Mouse (Mus musculus): Measurements from ENCODE around the gene Herpud1.

The Herpud1 gene

DNA sequence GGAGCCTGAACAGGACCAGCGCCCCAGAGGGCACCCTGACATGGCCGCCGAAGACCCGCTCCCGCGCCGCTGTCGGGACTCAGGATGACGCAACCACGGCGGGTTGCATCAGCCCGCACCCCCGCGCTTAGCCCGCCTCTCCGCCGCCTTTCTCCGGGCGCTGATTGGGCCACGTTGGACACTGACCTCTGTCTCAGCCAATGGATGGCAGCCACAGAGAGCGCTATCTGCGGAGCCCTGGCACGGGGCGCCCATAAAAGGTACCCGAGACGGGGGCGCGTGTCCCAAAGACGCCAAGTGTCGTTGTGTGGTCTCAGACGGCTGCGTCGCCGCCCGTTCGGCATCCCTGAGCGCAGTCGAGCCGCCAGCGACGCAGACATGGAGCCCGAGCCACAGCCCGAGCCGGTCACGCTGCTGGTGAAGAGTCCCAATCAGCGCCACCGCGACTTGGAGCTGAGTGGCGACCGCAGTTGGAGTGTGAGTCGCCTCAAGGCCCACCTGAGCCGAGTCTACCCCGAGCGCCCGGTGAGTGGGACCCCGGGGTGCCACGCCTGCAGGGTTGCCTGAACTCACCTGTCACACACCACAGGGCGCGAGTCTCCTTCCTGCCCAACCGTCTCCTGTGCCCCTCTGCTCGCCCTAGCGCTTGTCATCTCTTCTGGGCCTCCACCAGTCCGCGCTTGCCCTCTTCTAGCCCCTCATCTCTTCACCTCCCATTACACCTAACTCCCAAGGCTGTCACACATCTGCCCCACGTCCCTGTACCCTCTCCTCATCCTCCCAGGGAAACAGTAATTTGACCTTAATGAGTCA is at the start of gene Herpud1:
TSS of gene Herpud1 (plus strand) at position 225 of the 813 bp plus-strand sequence.
- peak; percentile 99 for DNase-seq

- no peak for DNase-seq
Measured at GRCm38 (mm10) chr8:94337559-94337958, 48.7 kb upstream of the Herpud1 start.

DNA sequence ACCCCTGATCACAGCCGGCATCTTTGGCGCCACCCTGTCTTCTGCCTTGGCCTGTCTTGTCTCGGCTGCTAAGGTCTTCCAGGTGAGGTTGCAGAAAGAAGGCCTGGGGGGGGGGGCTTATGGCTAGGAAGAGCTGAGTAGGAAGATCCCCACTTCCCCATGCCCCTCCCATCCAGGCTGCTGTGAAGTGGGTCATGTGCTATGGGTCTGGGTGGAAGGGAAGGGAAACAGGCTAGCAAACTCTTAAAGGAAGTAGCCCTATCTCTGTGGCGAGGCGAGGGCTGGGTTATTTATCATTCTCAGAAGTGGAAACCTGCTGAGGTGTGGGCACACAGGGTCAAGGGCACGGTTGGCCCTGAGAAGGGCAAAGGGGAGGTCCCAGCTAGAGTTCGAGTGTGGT is 45.4 kb upstream of the Herpud1 start:
- no peak for DNase-seq

DNA sequence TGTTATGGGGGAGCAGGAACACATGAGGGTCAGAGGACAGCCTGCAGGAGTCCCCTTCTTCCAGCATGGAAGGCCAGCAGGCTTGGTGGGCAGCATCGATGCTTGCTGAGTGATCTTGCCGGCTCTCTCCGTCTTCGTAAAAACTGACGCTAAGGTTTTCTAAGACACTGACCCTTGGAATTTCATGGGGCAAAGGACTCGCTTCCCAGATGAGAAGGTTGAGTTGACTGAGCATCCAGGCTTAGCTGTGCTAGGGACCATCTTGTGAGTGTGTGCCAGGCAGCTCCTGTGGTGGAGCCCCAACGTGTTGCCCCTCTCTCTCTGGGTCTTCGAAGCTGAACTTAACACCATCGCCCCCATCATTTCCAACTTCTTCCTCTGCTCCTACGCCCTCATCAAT is 43.5 kb upstream of the Herpud1 start:
- DNase-seq: no peak

DNA sequence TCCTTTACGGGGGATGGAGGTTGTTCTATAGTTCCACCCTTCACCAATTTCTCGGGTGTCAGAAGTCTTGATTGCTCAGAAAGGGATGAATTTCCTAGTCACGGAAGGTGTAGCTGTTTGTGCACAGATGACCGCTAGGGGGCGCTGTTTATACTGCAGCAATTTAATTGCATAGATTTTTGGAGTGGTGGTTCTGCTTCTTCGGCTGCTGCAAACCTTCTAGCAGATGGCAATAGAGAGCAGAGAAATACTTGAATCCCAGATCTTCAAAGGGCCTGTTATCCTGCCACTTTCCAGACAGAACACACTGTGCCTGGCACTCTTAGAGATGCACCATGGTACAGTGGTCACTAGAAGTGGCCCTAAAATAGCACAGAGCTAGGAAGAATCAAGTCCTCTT is 42.9 kb upstream of the Herpud1 start:
- DNase-seq: peak; percentile 60 to 85

DNA sequence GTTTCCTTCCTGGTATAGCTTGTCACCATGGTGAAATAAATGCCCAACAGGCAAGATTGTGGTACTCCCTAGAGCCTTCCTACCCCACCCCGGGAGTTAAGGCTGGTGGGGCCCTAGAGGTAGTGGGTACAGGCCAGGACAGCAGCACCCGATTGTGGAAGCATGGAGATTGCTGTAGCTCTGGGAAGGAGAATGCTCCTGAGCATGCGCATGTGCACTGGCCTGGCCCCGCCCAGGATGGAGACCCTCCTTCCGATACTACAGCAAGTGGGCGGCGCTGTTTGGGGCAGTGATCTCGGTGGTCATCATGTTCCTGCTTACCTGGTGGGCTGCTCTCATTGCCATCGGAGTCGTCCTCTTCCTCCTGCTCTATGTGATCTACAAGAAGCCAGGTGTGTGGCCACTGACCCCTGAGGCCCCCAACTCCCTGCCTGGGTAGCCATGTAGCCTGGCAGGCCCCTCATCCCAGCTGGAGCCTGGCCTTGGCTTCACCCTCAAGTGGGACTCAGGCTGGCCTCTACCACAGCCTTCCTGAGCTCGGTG is 42.4 kb upstream of the Herpud1 start:
- DNase-seq: no peak

DNA sequence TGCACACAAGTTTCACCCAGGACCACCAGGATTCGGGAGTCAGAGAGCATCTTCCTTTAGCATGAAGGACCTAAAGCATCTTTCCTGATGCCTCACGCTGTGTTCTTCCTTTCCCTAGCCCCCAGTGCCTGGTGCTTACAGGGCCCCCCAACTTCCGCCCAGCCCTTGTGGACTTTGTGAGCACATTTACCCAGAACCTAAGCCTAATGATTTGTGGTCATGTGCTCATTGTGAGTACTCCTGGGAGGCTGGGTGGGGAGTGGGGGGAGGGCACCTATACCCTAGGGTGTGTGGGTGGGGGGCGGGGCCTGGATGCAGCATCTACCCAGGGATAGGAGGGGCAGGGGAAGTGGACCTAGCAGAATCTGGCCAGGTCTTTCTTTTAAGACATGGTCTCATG is 40.6 kb upstream of the Herpud1 start:
- no peak for DNase-seq

DNA sequence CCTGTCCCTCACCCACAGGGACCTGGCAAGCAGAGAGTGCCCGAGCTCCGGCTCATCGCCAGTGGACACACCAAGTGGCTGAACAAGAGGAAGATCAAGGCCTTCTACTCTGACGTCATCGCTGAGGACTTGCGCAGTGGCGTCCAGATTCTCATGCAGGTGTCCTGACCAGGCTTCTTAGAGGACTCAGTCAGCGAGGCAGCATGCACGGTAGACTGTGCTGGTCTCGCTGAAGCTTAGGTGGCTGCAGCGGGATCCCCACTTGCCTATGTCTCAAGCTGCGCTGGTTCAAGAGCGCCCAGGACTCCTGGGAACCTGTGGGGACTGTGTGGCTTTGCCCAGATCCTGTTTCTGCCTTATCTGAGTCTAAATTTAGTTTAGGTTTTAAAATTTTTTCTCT is 40.0 kb upstream of the Herpud1 start:
- DNase-seq: no peak

DNA sequence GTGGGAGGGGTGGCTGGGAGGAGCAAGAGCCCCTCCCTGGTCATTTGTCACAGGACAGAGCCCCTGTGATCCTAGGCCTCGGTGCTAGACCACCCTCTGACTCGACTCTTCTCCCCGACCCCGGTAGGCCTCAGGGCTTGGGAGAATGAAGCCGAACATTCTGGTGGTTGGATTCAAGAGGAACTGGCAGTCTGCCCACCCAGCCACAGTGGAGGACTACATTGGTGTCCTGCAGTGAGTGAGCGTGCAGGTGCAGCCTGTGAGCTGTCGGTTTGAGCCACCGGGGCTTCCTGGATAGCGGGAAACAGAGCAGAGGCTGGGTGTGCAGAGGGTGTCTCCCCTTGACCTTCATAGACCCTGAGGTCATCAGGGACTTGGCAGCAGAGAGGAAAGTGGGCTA is 37.8 kb upstream of the Herpud1 start:
- DNase-seq: peak; percentile 47 to 61

- peak; percentile 43 to 45 for DNase-seq
Measured at GRCm38 (mm10) chr8:94354069-94354531, 32.1 kb upstream of the Herpud1 start.

GRCm38 (mm10) chr8:94354571-94354970 is 31.7 kb upstream of the Herpud1 start:
- DNase-seq: peak; percentile 63 to 83

DNA sequence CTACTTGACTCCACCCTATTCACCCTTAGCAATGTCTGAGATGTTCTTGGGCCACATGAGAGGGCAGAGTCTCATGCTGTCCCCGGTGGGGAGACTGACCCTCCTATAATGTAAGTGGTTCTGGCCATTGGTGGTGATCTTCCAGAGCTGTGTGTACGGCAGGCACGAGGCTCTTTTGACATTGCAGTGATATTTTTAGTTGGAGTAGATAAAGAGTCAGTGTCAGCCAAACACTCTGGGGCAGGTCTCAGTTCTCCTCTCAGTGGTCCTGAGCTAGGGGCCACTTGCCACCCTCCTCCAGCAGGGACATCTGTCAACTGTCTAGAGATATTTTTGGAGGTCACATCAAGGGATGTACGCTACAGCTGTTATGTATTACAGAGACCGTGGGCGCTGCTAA is 29.0 kb upstream of the Herpud1 start:
- DNase-seq: no peak

DNA sequence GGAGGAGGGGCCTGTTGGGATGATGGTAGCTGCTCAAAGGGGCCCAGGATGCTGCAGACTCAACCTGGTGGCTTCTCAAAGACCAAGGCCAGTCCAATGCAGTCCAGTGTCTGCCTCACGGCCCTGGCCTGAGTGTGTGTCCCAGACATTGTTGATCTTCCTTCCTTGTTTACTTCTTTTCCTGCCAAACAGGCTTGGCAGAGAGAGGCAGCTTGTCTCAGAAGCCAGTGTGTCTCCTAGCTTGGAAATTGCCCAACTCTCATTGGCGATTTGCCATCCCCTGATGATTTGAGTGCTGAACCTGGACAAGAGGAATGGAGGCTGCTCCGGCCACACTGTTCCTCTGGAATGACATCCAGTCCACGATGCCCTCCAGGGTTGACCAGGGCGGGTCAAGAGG is 27.7 kb upstream of the Herpud1 start:
- peak; percentile 84 to 88 for DNase-seq

DNA sequence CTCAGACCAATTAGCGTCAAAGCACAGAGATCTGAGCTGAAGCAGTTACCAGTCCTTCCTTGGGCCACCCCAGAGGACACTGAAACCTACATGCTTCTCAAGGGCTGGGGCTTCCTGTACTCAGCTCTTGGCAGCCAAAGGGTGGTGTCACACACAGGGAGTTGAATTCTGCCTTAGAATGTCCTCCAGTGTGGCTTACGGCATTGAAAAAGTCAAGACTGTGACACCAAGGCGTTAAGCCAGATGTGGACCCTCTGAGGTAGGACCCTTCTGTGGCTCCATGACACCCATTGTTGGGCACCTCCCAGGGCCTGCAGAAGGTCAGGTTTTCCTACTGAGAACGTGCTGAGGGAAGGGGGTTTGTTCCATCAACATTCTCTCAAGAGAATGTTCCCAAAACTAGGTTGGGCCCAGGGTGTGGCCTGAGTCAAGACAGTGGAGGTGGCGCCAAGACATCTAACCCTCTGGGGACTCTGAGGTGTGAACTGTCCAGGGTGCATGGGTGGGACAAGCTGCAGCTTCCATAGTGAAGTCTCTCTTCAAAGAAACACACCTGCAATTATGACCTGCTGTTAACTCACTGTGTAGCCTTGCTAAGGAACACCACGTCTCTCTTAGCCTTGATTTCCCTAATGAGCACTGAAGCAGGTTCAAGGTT is 24.3 kb upstream of the Herpud1 start:
- DNase-seq: no peak

GRCm38 (mm10) chr8:94362607-94363239 is 23.5 kb upstream of the Herpud1 start:
- peak; percentile 61 to 80 for DNase-seq

DNA sequence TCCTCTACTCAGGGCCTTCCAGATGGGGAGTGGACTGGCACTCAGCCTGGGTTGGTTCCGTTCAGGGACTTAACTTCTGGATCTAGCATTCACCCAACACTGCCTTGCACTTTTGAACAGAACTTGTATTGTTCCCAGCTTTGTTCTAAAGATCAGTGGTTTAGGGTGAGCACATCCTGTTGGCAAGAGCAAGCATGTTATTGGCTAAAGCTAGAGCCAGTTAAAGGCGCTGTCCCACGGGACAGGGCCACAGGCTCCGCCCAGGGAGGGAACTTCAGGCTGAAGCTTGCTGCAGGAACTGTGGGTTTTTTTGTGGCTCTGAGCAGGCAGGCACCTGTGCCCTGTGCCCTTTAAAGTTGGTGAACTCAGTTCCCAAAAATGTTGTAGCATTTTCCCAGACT is 22.9 kb upstream of the Herpud1 start:
- DNase-seq: peak; percentile 83 to 89

DNA sequence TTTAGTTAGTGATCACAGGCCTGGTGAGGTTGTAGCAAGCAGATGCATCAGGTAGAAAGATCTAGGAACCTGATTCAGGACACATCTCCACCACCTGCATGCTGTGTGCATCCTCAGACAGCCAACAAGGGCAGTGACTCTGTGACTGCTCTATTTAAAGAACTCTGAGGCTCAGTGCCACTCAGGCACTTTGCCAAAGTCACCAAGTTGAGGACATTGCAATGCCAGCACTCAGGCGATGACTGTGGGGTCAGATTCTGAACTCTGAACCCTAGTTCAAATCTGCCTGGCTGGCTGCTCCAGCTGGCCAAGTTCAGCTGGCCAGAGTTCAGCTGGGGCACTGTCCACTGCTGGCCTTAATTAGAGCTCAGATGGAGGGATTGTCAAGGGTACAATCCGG is 22.3 kb upstream of the Herpud1 start:
- peak; percentile 60 to 65 for DNase-seq

DNA sequence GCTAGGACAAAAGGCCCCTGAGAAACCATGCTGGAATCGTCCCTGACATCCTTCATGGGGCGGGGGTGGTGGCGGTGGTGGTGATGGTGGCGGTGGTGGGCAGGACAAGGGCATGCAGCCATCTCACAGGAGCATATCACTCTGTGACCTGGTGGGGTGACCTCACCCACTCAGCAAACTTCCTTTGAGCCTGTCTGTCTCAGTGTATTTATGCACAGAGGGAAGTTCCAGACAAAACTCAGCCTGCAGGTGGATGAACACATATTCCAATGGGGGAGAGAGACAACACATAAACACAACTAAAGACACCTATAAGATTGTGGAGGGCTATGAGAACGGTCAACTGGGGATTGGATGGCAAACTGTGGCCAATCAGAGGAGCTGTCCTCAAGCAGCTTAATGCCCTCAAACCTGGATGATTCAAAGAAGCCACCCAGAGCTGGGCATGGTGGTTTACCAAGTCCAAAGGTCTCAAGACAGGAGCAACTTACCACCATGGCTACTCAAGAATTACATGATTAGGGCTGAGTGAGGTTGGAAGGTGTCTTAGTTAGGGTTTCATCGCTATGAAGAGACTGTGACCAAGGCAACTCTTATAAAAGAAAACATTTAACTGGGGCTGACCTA is 21.4 kb upstream of the Herpud1 start:
- DNase-seq: no peak

- DNase-seq: peak; percentile 70 to 72
Measured at GRCm38 (mm10) chr8:94365410-94365981, 20.7 kb upstream of the Herpud1 start.

DNA sequence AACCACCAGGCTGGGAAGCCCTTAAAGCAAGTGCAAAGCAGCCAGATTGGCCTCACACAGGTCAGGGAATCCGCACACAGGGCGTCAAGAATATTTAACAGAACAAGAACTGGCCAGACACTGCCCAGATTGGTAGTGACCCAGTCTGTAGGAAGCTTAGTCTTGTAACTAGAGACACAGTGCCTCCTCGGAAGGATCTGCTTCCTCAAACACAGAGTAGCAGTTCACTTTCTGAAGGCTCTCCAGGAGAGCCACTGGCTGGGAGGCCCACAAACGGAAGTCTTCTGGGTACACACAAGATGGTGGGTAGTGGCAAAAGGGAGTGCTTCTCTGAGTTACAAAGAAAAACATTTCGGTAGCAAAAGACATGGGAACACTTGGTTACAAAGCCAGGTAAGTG is 15.4 kb upstream of the Herpud1 start:
- DNase-seq: no peak

- no peak for DNase-seq
Measured at GRCm38 (mm10) chr8:94372955-94373599, 13.2 kb upstream of the Herpud1 start.

GRCm38 (mm10) chr8:94375551-94375991 is 10.7 kb upstream of the Herpud1 start:
- no peak for DNase-seq
